Mouse (Mus musculus): ENCODE measurements around the gene Eef1akmt3.

DNA sequence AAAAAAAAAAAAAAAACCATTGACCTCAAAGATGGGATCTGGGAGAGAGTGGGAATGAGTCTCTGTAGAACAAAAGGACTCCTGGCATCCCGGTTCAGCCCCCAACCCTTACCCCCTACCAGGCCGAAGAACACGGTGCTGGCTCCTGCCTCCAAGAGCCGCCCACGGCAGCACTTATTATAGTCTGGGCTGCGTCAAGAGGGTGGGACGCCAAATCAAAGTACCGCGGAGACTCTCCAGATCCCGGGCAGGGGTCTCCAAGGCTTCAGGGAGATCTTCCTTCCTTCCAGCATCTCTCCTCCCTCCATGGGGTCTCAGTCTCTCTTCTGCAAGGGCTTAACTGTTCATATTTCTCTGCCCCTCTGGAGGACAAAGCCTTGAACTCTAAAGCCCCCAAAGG lies 36.2 kb upstream of the Eef1akmt3 start:
- TF ChIP-seq POLR2A (IDR thresholded peaks at IDR 0.05; ENCODE audit: insufficient read depth, low read depth, low read length) (no peak), CTCF (IDR thresholded peaks at IDR 0.05; ENCODE audit: insufficient read depth, low read depth, low read length) (no peak)

Measured in olfactory bulb, adult 2 months (tissue).